Mouse (Mus musculus): ENCODE measurements around the gene Cobll1. TPM values are rescaled to one million over a fixed set of nuclear protein-coding genes. Genes with fewer than 3 reads are reported as not detected.

Cobll1 gene
- polyA plus RNA-seq (2014; fragmentation: Illumina TruSeq; extraction: RNeasy Lipid Tissue Mini Kit (QIAGEN cat#74804); ENCODE audit: low read depth, low replicate concordance) = 44.1 TPM

DNA sequence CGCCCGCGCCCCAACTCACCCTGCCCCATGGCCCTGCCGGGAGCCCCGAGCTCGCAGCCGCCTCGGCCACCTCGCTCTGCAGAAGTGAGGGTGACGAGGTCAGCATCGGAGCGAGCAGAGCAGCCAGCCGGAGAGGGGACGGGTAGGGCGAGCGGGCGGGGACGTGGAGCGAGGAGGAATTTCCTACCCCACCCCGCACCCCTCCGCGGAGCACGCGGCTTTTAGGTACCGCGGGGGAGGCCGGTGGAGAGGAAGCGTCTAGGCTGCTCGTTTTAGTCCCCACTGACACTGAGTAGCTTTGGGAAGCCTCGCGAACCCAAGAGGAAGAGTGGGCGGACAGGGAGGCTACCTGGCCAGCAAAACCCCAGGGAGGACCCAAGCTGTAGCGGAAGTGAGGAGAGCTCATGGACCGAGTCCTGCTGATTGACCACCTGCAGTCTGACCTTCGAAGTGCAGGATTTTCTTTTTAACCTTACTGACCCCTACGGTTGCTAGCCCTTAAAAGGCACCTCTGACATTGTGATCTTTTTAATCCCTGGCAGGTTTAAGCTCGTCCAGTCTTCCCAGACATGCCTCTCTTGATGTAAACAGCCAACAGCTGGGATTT lies at the start of gene Cobll1:
Gene Cobll1 (minus strand): TSS at position 440 of the 607 bp plus-strand sequence.

Other genes with a start within 250 kb of the Cobll1 start
- 182 TPM for gene Grb14, start 214.4 kb downstream of the Cobll1 start, polyA plus RNA-seq (2014; fragmentation: Illumina TruSeq; extraction: RNeasy Lipid Tissue Mini Kit (QIAGEN cat#74804); ENCODE audit: low read depth, low replicate concordance)
- 2.4 TPM for gene Slc38a11, start 124.6 kb upstream of the Cobll1 start, polyA plus RNA-seq (2014; fragmentation: Illumina TruSeq; extraction: RNeasy Lipid Tissue Mini Kit (QIAGEN cat#74804); ENCODE audit: low read depth, low replicate concordance)

All from heart, adult 10 weeks (tissue).